Mouse (Mus musculus): ENCODE results near the gene Abi3. TPM values are rescaled to one million over a fixed set of nuclear protein-coding genes. Genes with fewer than 3 reads are reported as not detected.

Gene Abi3
- total RNA-seq, 2 experiments from 2014 or later, result 5.1 to 5.3 TPM

- intact Hi-C loops (cut with DNase I), result no loop called here
- DNase-seq (ENCODE audit: low spot score in 2 of 2), result no peak
Observed at GRCm38 (mm10) chr11:95805010-95805409, 37.3 kb downstream of the Abi3 start.

DNA sequence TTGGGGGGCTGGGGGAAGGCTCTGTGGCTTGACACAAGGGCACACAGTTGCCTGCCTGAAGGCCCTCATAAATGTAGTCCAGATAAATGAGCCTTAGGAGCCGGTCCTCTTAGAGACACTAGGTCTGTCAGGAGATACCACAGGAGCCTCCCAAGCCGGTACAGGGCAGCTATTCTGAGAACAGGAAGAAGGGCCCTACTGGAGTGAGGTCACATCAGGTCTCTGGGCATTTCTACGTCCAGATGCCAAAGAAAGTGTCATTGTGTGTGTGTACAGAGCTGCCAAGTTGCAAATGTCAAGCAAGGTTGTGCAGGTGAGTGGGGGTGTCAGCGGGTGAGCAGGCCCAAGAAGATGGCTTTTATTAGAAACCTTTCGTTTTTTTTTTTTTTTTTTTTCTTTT lies 46.7 kb downstream of the Abi3 start:
- intact Hi-C loops (cut with DNase I), result no loop called here
- DNase-seq (ENCODE audit: low spot score in 2 of 2), result no peak

DNA sequence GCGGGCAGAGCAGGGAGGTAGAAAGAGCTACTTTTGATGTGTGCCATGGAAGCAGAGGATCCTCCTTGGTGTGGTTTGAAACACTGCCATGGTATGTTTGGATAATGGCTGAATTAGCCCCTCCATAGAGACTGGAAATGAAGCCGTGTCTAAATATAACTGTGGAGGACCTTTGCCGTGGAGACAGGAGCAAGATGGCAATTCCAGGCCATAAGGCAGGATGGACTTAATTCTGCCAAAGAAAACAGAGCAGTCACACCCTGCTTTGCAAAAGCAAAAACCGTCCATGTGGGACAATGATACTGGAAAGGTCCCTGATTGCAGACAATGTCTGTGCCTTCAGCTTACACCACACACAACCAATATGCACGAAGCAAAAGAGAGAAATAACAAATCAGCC lies 48.1 kb downstream of the Abi3 start:
- DNase-seq (ENCODE audit: low spot score in 2 of 2), result no peak
- intact Hi-C loops (cut with DNase I), result no loop called here

- intact Hi-C loops (cut with DNase I), result no loop called here
Observed at GRCm38 (mm10) chr11:95792950-95793509, 49.2 kb downstream of the Abi3 start.

GRCm38 (mm10) chr11:95791787-95792186 lies 50.5 kb downstream of the Abi3 start:
- intact Hi-C loops (cut with DNase I), result no loop called here
- DNase-seq (ENCODE audit: low spot score in 2 of 2), result peak; percentile 64 to 71

More at GRCm38 (mm10) chr11:95792950-95793509, 49.2 kb downstream of the Abi3 start:
- DNase-seq (ENCODE audit: low spot score in 2 of 2), result no peak

DNA sequence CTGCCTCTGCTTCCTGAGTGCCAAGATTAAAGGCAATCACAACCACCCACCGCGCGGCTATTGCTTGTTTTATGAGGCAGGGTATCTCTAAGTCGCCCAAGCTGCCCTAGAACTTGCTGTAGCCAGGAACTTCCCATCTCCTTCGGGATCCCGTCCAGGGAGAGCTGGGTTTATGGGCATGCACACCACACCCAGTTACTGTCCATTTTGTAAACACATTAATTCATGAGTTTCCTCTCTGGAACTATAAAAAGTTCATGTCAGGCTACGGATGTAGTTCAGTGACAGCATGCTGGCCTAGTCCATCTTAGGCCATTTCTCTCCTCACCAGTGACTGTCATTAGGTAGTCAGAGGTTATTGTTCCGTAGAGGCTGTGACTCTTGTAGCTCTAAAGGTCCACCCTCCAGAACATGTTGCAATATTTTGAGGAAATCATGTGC lies 52.8 kb downstream of the Abi3 start:
- no peak for DNase-seq (ENCODE audit: low spot score in 2 of 2)
- intact Hi-C loops (cut with DNase I), result no loop called here

- no peak for DNase-seq (ENCODE audit: low spot score in 2 of 2)
- intact Hi-C loops (cut with DNase I), result no loop called here
Observed at GRCm38 (mm10) chr11:95786511-95786910, 55.8 kb downstream of the Abi3 start.

DNA sequence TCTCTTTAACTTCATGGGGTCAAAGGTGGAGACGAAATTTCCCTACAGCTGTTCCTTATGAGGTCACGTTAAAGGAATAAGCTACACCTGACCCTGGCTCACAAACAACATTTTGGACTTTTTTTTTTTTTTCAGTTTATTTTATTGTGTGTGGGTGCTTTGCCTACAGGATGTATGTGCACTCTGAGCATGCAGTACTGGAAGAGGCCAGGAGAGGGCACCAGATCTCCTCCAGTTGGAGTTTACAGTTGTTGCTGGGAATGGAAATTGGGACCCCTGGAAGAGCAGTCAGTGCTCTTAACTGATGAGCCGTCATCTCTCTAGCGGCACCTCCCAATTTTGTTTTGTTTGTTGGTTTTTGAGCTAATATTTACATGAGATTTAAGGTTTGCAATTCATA lies 56.6 kb downstream of the Abi3 start:
- DNase-seq (ENCODE audit: low spot score in 2 of 2), result no peak
- intact Hi-C loops (cut with DNase I), result no loop called here

DNA sequence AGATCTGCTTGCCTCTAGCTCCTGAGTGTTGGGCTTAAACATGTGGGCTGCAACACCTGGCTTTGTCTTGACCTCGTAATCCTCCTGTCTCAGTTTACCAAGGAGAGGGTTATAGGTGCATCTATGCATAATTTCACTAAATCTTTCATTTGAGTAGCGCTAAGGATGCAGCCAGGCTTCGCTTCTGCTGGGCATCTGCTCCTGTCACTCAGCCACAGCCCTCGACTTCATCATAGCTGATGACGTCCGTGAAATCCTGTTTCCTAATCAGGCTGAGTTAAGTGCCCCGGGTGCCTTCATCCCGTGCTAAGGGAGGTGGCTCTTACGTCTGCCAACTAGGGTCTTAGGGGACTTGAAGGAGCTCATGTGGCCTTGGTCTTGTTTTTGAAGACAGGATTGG lies 58.3 kb downstream of the Abi3 start:
- no peak for DNase-seq (ENCODE audit: low spot score in 2 of 2)
- intact Hi-C loops (cut with DNase I), result no loop called here

DNA sequence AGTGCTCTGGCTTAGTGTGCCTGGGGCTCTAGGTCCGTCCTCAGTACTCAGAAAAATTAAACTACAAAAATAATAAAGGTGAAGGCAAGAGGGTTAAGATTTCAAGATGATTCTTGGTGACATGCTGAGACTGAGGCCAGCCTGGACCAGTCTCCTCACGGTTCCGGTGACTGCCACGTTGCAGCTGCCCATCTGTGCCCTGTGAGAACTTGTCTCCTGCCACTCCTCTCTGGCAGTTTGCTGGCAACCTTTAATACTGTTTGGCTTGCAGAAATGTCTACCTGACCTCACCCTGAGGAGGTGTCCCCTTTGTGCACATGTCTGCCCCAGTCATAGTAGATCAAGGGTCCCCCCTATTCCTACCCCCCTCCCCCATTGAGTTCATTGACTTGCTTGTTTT lies 58.8 kb downstream of the Abi3 start:
- intact Hi-C loops (cut with DNase I), result no loop called here
- DNase-seq (ENCODE audit: low spot score in 2 of 2), result no peak

GRCm38 (mm10) chr11:95781557-95781956 lies 60.7 kb downstream of the Abi3 start:
- intact Hi-C loops (cut with DNase I), result no loop called here
- DNase-seq (ENCODE audit: low spot score in 2 of 2), result no peak

- intact Hi-C loops (cut with DNase I), result no loop called here
- no peak for DNase-seq (ENCODE audit: low spot score in 2 of 2)
Observed at GRCm38 (mm10) chr11:95780480-95780879, 61.8 kb downstream of the Abi3 start.

Other genes with a start within 250 kb of the Abi3 start
- gene Phb, start 175.5 kb downstream of the Abi3 start, total RNA-seq (2021), result 10 to 100 TPM; 67.1 to 85.8 TPM
- gene Zfp652, start 129.8 kb downstream of the Abi3 start, total RNA-seq (2021), result 10 to 100 TPM; 36.4 to 44.1 TPM
- 1 to 10 TPM in 1 of 2 experiments, under 1 TPM in 1; 0.62 to 1.8 TPM for gene B130006D01Rik, start 118.9 kb downstream of the Abi3 start, total RNA-seq (2021)
- gene Phospho1, start 18.0 kb downstream of the Abi3 start, total RNA-seq (2021), result 10 to 100 TPM; 70.8 to 84.6 TPM
- 1 to 10 TPM; 3.1 to 3.9 TPM for gene Gngt2, start 5.3 kb downstream of the Abi3 start, total RNA-seq (2021)
- gene B4galnt2, start 72.4 kb upstream of the Abi3 start, total RNA-seq (2021), result not detected
- gene Igf2bp1, start 163.5 kb upstream of the Abi3 start, total RNA-seq (2021), result under 1 TPM in 1 of 2 experiments, not detected in 1; 0.27 TPM
- not detected for gene Gip, start 182.1 kb upstream of the Abi3 start, total RNA-seq (2021)
- 100 to 1,000 TPM in 1 of 2 experiments, 10 to 100 TPM in 1; 99.2 to 113 TPM for gene Snf8, start 192.4 kb upstream of the Abi3 start, total RNA-seq (2021)
- gene Ube2z, start 222.9 kb upstream of the Abi3 start, total RNA-seq (2021), result 10 to 100 TPM; 55.4 to 56.7 TPM
- 100 to 1,000 TPM; 349 to 383 TPM for gene Atp5g1, start 233.2 kb upstream of the Abi3 start, total RNA-seq (2021)

Data from left cerebral cortex, postnatal 36 days (tissue).